Mouse (Mus musculus): ENCODE results near the gene Gm11146.

Gm11146 gene

GRCm38 (mm10) chr16:77556446-77557105 is 45.3 kb downstream of the Gm11146 start:
- DNase-seq (ENCODE audit: low spot score in 2 of 2) = peak in 1 of 2 experiments; percentile 23

DNA sequence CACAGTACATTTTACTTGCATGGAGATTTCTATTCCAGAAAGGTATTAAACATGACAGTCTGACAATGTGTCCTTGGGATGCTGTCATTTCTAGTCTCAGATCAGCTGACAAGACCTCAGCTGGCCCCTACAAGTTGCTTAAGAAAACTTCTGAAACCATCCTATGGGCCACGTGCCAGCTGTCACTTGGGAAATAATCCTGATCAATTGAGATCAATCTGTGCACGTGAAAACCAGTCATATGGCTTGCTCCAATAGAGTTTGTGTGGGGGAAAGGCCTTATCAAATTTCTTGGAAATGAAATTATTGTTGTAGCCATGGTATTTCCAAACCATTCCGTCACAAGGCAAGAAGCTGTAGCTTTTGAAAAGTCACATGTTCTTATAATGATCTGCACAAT is 50.8 kb downstream of the Gm11146 start:
- DNase-seq (ENCODE audit: low spot score in 2 of 2) = no peak
